Mouse (Mus musculus) MEL (cell line): Measurements from ENCODE around the gene Tm9sf2. TPM values are rescaled to one million over a fixed set of nuclear protein-coding genes. Genes with fewer than 3 reads are reported as not detected.
A peak's percentile ranks its signal among the peaks of the same experiment; 100 is the strongest.

Source experiments
- DNase-seq: peaks from one replicate; pipeline ENCODE4 v3.0.0; 2011; ENCODE audit warnings: low read depth, low spot score
- H3K27ac ChIP-seq: 2 replicates; pipeline ENCODE4 v1.5.1; 2012; ENCODE audit warnings: low read depth, mild to moderate bottlenecking, control low read depth, low read length, moderate library complexity; ENCODE audit not compliant: control insufficient read depth
- H3K27me3 ChIP-seq, 2 experiments: fragments of 150-350 bp in 1 of 2; sonication (generic) in 1 of 2; 2 replicates each; pipeline ENCODE4 v1.6.1; 2012; ENCODE audit warnings: low read length in 2 of 2, mild to moderate bottlenecking in 2 of 2, improper control_type of control experiment in 1 of 2, moderate library complexity in 1 of 2; ENCODE audit not compliant: insufficient read depth in 2 of 2, control insufficient read depth in 1 of 2
- H3K36me3 ChIP-seq, 2 experiments: 2 replicates each; pipeline ENCODE4 v1.6.1; 2012 to 2014; ENCODE audit warnings: low read length in 2 of 2, improper control_type of control experiment in 1 of 2, inconsistent platforms in 1 of 2, mild to moderate bottlenecking in 1 of 2; ENCODE audit not compliant: insufficient read depth in 2 of 2, control insufficient read depth in 1 of 2
- H3K4me1 ChIP-seq, 2 experiments: fragments of 150-350 bp in 1 of 2; sonication (generic) in 1 of 2; 2 replicates each; pipeline ENCODE4 v1.6.1; 2012; ENCODE audit warnings: low read length in 2 of 2, improper control_type of control experiment in 1 of 2, mild to moderate bottlenecking in 1 of 2; ENCODE audit not compliant: insufficient read depth in 2 of 2, control insufficient read depth in 1 of 2
- H3K4me3 ChIP-seq, 2 experiments: fragments of 150-350 bp in 1 of 2; sonication (generic) in 1 of 2; 2 replicates each; pipeline ENCODE4 v1.5.1; 2012; ENCODE audit warnings: low read depth in 2 of 2, low read length in 2 of 2, mild to moderate bottlenecking in 2 of 2, moderate library complexity in 2 of 2, control low read depth in 1 of 2, improper control_type of control experiment in 1 of 2; ENCODE audit not compliant: control insufficient read depth in 1 of 2, insufficient read depth in 1 of 2
- H3K79me2 ChIP-seq: 2 replicates; pipeline ENCODE4 v1.6.1; 2012; ENCODE audit warnings: mild to moderate bottlenecking, low read length, moderate library complexity; ENCODE audit not compliant: control insufficient read depth, poor library complexity, insufficient read depth
- H3K9ac ChIP-seq: 2 replicates; pipeline ENCODE4 v1.6.1; 2012; ENCODE audit warnings: low read depth, mild to moderate bottlenecking, control low read depth, low read length, moderate library complexity; ENCODE audit not compliant: control insufficient read depth, poor library complexity, severe bottlenecking
- H3K9me3 ChIP-seq: fragments of 150-350 bp; sonication (generic); replicated peaks from 2 replicates; pipeline ENCODE4 v1.6.1; 2012; ENCODE audit warnings: mild to moderate bottlenecking, low read length, improper control_type of control experiment, moderate library complexity; ENCODE audit not compliant: insufficient read depth
- BHLHE40 ChIP-seq: IDR thresholded peaks from 2 replicates; pipeline ENCODE4 v1.6.1; 2012; ENCODE audit warnings: low read depth, mild to moderate bottlenecking, inconsistent platforms, low read length, improper control_type of control experiment, borderline replicate concordance
- CHD1 ChIP-seq: IDR thresholded peaks from 2 replicates; pipeline ENCODE4 v1.6.1; 2012; ENCODE audit warnings: low read depth, mild to moderate bottlenecking, inconsistent platforms, low read length, improper control_type of control experiment
- CTCF ChIP-seq, 3 experiments: IDR thresholded peaks in 2 of 3; conservative IDR thresholded peaks in 1 of 3; 2 replicates each; pipeline ENCODE4 v1.5.1; 2011 to 2012; ENCODE audit warnings: low read length in 3 of 3, low read depth in 2 of 3, mild to moderate bottlenecking in 2 of 3, improper control_type of control experiment in 1 of 3, inconsistent platforms in 1 of 3, mixed read lengths in 1 of 3, moderate library complexity in 1 of 3; ENCODE audit not compliant: control insufficient read depth in 1 of 3, insufficient read depth in 1 of 3, poor library complexity in 1 of 3, severe bottlenecking in 1 of 3
- EP300 ChIP-seq, 2 experiments: IDR thresholded peaks; 2 replicates each; pipeline ENCODE4 v1.6.1; 2011; ENCODE audit warnings: improper control_type of control experiment in 2 of 2, low read length in 2 of 2, low read depth in 1 of 2, mild to moderate bottlenecking in 1 of 2
- ETS1 ChIP-seq: IDR thresholded peaks from 2 replicates; pipeline ENCODE4 v1.6.1; 2012; ENCODE audit warnings: low read depth, mild to moderate bottlenecking, inconsistent platforms, low read length, improper control_type of control experiment, moderate library complexity
- GABPA ChIP-seq: IDR thresholded peaks from 2 replicates; pipeline ENCODE4 v1.6.1; 2012; ENCODE audit warnings: low read depth, mild to moderate bottlenecking, inconsistent platforms, low read length, improper control_type of control experiment, moderate library complexity
- GATA1 ChIP-seq: IDR thresholded peaks from 2 replicates; pipeline ENCODE4 v1.6.1; 2011; ENCODE audit warnings: low read depth, low read length, improper control_type of control experiment
- JUND ChIP-seq: IDR thresholded peaks from 2 replicates; pipeline ENCODE4 v1.6.1; 2011; ENCODE audit warnings: low read depth, mild to moderate bottlenecking, improper control_type of control experiment, low read length
- KAT2A ChIP-seq: conservative IDR thresholded peaks from 2 replicates; pipeline ENCODE4 v1.6.1; 2012; ENCODE audit warnings: low read depth, low read length, improper control_type of control experiment, inconsistent platforms
- MAFK ChIP-seq: IDR thresholded peaks from 2 replicates; pipeline ENCODE4 v1.6.1; 2011; ENCODE audit warnings: low read depth, mild to moderate bottlenecking, low read length, improper control_type of control experiment, borderline replicate concordance
- MAZ ChIP-seq: IDR thresholded peaks from 2 replicates; pipeline ENCODE4 v1.6.1; 2012; ENCODE audit warnings: low read depth, mild to moderate bottlenecking, inconsistent platforms, low read length, improper control_type of control experiment
- MEF2A ChIP-seq: IDR thresholded peaks from 2 replicates; pipeline ENCODE4 v1.6.1; 2014; ENCODE audit warnings: low read depth, mild to moderate bottlenecking, inconsistent platforms, low read length, improper control_type of control experiment; ENCODE audit not compliant: poor library complexity, insufficient replicate concordance, severe bottlenecking; ENCODE audit errors: extremely low read depth
- MXI1 ChIP-seq: IDR thresholded peaks from 2 replicates; pipeline ENCODE4 v1.6.1; 2011; ENCODE audit warnings: mild to moderate bottlenecking, low read depth, low read length, improper control_type of control experiment
- MYB ChIP-seq: IDR thresholded peaks from 2 replicates; pipeline ENCODE4 v1.6.1; 2011; ENCODE audit warnings: mild to moderate bottlenecking, low read depth, low read length, improper control_type of control experiment
- MYC ChIP-seq: IDR thresholded peaks from 2 replicates; pipeline ENCODE4 v1.6.1; 2011; ENCODE audit warnings: low read depth, mild to moderate bottlenecking, low read length, improper control_type of control experiment, moderate library complexity
- NELFE ChIP-seq: IDR thresholded peaks from 2 replicates; pipeline ENCODE4 v1.6.1; 2011; ENCODE audit warnings: low read depth, low read length, improper control_type of control experiment
- NRF1 ChIP-seq: IDR thresholded peaks from 2 replicates; pipeline ENCODE4 v1.6.1; 2014; ENCODE audit warnings: low read depth, mild to moderate bottlenecking, inconsistent platforms, low read length, improper control_type of control experiment, moderate library complexity; ENCODE audit not compliant: poor library complexity, insufficient read depth, severe bottlenecking
- POLR2AphosphoS2 ChIP-seq: IDR thresholded peaks from 2 replicates; pipeline ENCODE4 v1.6.1; 2011; ENCODE audit warnings: low read length, improper control_type of control experiment
- RAD21 ChIP-seq: IDR thresholded peaks from 2 replicates; pipeline ENCODE4 v1.6.1; 2011; ENCODE audit warnings: mild to moderate bottlenecking, low read depth, low read length, improper control_type of control experiment
- RCOR1 ChIP-seq: IDR thresholded peaks from 2 replicates; pipeline ENCODE4 v1.6.1; 2012; ENCODE audit warnings: low read depth, mild to moderate bottlenecking, inconsistent platforms, low read length, improper control_type of control experiment
- SIN3A ChIP-seq: IDR thresholded peaks from 2 replicates; pipeline ENCODE4 v1.6.1; 2012; ENCODE audit warnings: low read length, improper control_type of control experiment, inconsistent platforms
- SMC3 ChIP-seq: IDR thresholded peaks from 2 replicates; pipeline ENCODE4 v1.6.1; 2011; ENCODE audit warnings: low read depth, low read length, improper control_type of control experiment
- TAL1 ChIP-seq: IDR thresholded peaks from 2 replicates; pipeline ENCODE4 v1.6.1; 2012; ENCODE audit warnings: mild to moderate bottlenecking, inconsistent platforms, low read length, moderate library complexity, mixed read lengths
- TCF12 ChIP-seq: IDR thresholded peaks from 2 replicates; pipeline ENCODE4 v1.6.1; 2014; ENCODE audit warnings: low read depth, mild to moderate bottlenecking, inconsistent platforms, low read length, improper control_type of control experiment, moderate library complexity
- UBTF ChIP-seq: IDR thresholded peaks from 2 replicates; pipeline ENCODE4 v1.6.1; 2012; ENCODE audit warnings: low read depth, mild to moderate bottlenecking, inconsistent platforms, low read length, improper control_type of control experiment, moderate library complexity, borderline replicate concordance; ENCODE audit not compliant: insufficient read depth
- USF1 ChIP-seq: IDR thresholded peaks from 2 replicates; pipeline ENCODE4 v1.6.1; 2014; ENCODE audit warnings: low read depth, mild to moderate bottlenecking, inconsistent platforms, low read length, improper control_type of control experiment, moderate library complexity
- USF2 ChIP-seq, 2 experiments: IDR thresholded peaks; 2 replicates each; pipeline ENCODE4 v1.6.1; 2011 to 2012; ENCODE audit warnings: improper control_type of control experiment in 2 of 2, low read length in 2 of 2, borderline replicate concordance in 1 of 2, inconsistent platforms in 1 of 2, low read depth in 1 of 2, mild to moderate bottlenecking in 1 of 2; ENCODE audit not compliant: insufficient read depth in 1 of 2
- ZC3H11A ChIP-seq: IDR thresholded peaks from 2 replicates; pipeline ENCODE4 v1.6.1; 2012; ENCODE audit warnings: low read depth, mild to moderate bottlenecking, inconsistent platforms, low read length, improper control_type of control experiment
- ZMIZ1 ChIP-seq: IDR thresholded peaks from 2 replicates; pipeline ENCODE4 v1.6.1; 2012; ENCODE audit warnings: low read depth, mild to moderate bottlenecking, inconsistent platforms, low read length, improper control_type of control experiment, moderate library complexity
- polyA plus RNA-seq, 2 experiments: library from polyadenylated mRNA; stranded (reverse) in 1 of 2; unstranded in 1 of 2; fragments of >175 nt in 1 of 2; fragments of >200 nt in 1 of 2; gene quantifications; 2 replicates each; pipeline versions ENCODE4 v1.2.1 to v1.2.4; 2012; ENCODE audit warnings: low replicate concordance in 2 of 2, low read depth in 1 of 2; ENCODE audit not compliant: insufficient read length in 2 of 2, insufficient read depth in 1 of 2, missing spikeins in 1 of 2
- total RNA-seq: library from RNA; depleted of rRNA; stranded (reverse); fragments of 300-350 nt; gene quantifications from 2 replicates; pipeline ENCODE4 v1.2.3, GENCODE M21; 2012

Gene Tm9sf2
- total and polyA plus RNA-seq, 3 experiments: 59.6 to 62.7 TPM; not detected in 1

- peak; percentile 93 for DNase-seq
Observed at GRCm38 (mm10) chr14:122183974-122184373, 77.1 kb downstream of the Tm9sf2 start.

GRCm38 (mm10) chr14:122188250-122188649, 81.4 kb downstream of the Tm9sf2 start:
- peaks cover 3 to 16% of the 10 kb centered on the region in 2 experiments; a peak in 3 of 4 replicates for H3K36me3 ChIP-seq
- no peak for DNase-seq
- no peaks in the 10 kb centered on the region for H3K27me3 ChIP-seq
- no peaks in the 10 kb centered on the region for H3K9me3 ChIP-seq
- no peak overlapping the region for H3K4me3 ChIP-seq
- H3K9ac ChIP-seq: no peak overlapping the region
- H3K79me2 ChIP-seq: peaks cover 3% of the 10 kb centered on the region; the same call in 1 of the 2 replicates
- TF ChIP-seq MAFK (no peak), POLR2AphosphoS2 (no peak), RAD21 (no peak), MAZ (no peak), BHLHE40 (no peak), TAL1 (no peak), MYC (no peak), RCOR1 (no peak), GABPA (no peak), SMC3 (no peak), MYB (no peak), KAT2A (no peak), NRF1 (no peak), UBTF (no peak), ZC3H11A (no peak)
- H3K4me1 ChIP-seq: peaks cover 10 to 12% of the 10 kb centered on the region in 2 experiments
- no peak overlapping the region for H3K27ac ChIP-seq

More at GRCm38 (mm10) chr14:122183974-122184373, 77.1 kb downstream of the Tm9sf2 start:
- Histone ChIP-seq H3K27me3 (no peaks in the 10 kb centered on the region), H3K36me3 (peaks cover 0 to 28% of the 10 kb centered on the region in 2 experiments; a peak in 2 of 4 replicates), H3K9ac (peak overlapping the region; percentile 30), H3K4me1 (peaks cover 9 to 27% of the 10 kb centered on the region in 2 experiments), H3K27ac (peak overlapping the region; percentile 74), H3K79me2 (peaks cover 3% of the 10 kb centered on the region), H3K4me3 (peak overlapping the region; percentile 46 to 55), H3K9me3 (no peaks in the 10 kb centered on the region)
- TF ChIP-seq POLR2AphosphoS2: no peak; the same call in 1 of the 2 replicates
- no peak for TF ChIP-seq CHD1
- peak; percentile 67 for TF ChIP-seq MYB
- TF ChIP-seq TCF12: peak; percentile 45; the same call in 1 of the 2 replicates
- TF ChIP-seq USF1: no peak
- TF ChIP-seq MAZ: no peak
- TF ChIP-seq ZMIZ1: no peak
- TF ChIP-seq SIN3A: peak; percentile 89
- 0 out of 2 replicates have a peak, but pooled peaks have one; percentile 17 for TF ChIP-seq ZC3H11A
- TF ChIP-seq ETS1: peak; percentile 99
- TF ChIP-seq BHLHE40: peak; percentile 44; the same call in 1 of the 2 replicates
- TF ChIP-seq GATA1: peak; percentile 91
- TF ChIP-seq TAL1: peak; percentile 28; the same call in 1 of the 2 replicates
- TF ChIP-seq JUND: 0 out of 2 replicates have a peak, but pooled peaks have one; percentile 64
- TF ChIP-seq NELFE: no peak
- no peak for TF ChIP-seq USF2 (IDR thresholded peaks at IDR 0.05; ENCODE audit: borderline replicate concordance in 1 of 2, insufficient read depth in 1 of 2, low read depth in 1 of 2, low read length in 2 of 2)
- peak; percentile 94 for TF ChIP-seq MAFK
- peak; percentile 88; the same call in 1 of the 2 replicates for TF ChIP-seq GABPA
- no peak for TF ChIP-seq UBTF
- no peak for TF ChIP-seq CTCF (IDR thresholded peaks at IDR 0.05 in 2 of 3, conservative IDR thresholded peaks at IDR 0.05 in 1 of 3; ENCODE audit: control insufficient read depth in 1 of 3, insufficient read depth in 1 of 3, low read depth in 2 of 3, low read length in 3 of 3, poor library complexity in 1 of 3, severe bottlenecking in 1 of 3)
- TF ChIP-seq EP300 (IDR thresholded peaks at IDR 0.05; ENCODE audit: low read depth in 1 of 2, low read length in 2 of 2): peak; percentile 61 to 82; a peak in 3 of 4 replicates
- peak; percentile 59; the same call in 1 of the 2 replicates for TF ChIP-seq MXI1
- no peak for TF ChIP-seq MEF2A
- TF ChIP-seq MYC: no peak; the same call in 1 of the 2 replicates
- TF ChIP-seq RCOR1: peak; percentile 59
